Mouse (Mus musculus) fat pad, adult 2 months (tissue): Measurements from ENCODE around the gene Rp9.
A peak's percentile ranks its signal among the peaks of the same experiment; 100 is the strongest.
"Not testable (repeated sequence)": the region's sequence is repeated elsewhere in the genome, so short reads cannot be mapped to it uniquely, and the experiment has no call there.

ENCODE experiments used
- DNase-seq: peaks from one replicate; pipeline ENCODE4 v3.0.0-alpha.2; 2011; ENCODE audit warnings: low read depth, low spot score; ENCODE audit errors: extremely low read depth

The Rp9 gene

GRCm38 (mm10) chr9:22466212-22466611 lies 3.3 kb downstream of the Rp9 start:
- DNase-seq, result no peak

- peak; percentile 23 for DNase-seq
Observed at GRCm38 (mm10) chr9:22461946-22462345, 7.6 kb downstream of the Rp9 start.

DNA sequence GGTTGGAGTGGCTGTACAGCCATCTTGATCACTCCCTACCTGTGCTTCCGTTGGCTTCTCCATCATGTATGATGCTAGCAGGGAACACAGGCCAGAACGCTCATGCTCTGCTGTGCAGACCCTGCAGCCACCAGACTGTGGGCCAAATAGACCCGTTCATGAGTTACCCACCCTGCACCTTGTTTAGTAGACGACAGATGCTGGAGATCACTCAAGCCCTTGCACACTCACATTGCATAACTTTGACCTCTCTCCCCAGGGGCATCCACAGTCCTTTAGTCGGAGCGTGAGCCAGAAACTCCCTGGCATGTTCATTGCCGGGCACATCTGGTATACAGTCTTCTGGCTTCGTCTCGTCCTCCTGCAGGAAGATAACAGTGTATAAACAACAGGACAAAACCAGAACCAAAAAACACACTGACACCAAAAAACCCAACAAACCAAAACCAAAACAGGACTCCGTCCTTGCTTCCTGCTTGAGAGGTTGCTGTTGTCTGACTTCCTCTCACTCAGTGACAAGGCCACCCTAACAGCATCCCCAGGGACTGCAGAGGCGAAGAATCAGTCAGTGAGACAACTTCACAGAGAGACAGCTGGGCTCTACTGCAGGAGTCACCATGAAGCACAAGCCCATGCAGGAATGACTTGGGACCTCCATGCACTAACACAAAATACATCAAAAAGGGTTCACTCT lies 12.3 kb downstream of the Rp9 start:
- DNase-seq, result no peak

GRCm38 (mm10) chr9:22455041-22455440 lies 14.5 kb downstream of the Rp9 start:
- DNase-seq, result no peak

DNA sequence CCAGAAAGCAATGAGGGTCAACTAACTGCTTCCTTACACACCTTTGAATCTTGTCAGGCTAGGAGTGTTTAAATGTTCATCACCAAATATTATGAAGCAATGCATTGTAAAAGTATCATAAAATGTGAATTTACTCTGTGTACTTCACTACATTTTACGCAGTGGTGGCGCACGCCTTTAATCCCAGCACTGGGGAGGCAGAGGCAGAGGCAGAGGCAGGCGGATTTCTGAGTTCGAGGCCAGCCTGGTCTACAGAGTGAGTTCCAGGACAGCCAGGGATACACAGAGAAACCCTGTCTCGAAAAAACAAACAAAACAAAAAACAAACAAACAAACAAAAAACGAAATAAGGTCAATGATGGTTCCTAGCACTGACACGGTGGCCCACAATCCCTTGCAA lies 15.6 kb downstream of the Rp9 start, which contains the start of gene Gm17545:
Gene Gm17545 (plus strand): TSS at position 301 of the 400 bp plus-strand sequence.
- DNase-seq, result not testable (repeated sequence)

DNA sequence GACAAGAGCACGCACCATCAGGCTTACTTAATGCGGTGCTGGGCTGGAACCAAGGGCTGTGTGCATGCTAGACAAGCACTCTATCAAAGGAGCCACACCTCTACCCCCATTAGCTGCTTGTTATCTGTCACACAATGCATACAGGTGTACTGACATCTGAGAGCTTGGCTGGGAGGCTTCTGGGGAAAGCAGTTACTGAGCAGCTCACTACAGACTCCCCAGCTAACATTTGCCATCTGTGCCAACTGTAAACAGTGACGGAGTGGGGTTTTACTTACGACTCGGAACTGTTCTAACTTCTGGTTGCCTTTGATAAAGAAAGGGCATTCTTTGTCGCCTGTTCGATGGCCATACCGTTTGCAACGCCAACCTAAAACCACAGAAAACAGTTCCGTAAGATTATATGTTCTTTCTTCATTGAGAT lies 16.0 kb downstream of the Rp9 start:
- DNase-seq, result no peak

DNA sequence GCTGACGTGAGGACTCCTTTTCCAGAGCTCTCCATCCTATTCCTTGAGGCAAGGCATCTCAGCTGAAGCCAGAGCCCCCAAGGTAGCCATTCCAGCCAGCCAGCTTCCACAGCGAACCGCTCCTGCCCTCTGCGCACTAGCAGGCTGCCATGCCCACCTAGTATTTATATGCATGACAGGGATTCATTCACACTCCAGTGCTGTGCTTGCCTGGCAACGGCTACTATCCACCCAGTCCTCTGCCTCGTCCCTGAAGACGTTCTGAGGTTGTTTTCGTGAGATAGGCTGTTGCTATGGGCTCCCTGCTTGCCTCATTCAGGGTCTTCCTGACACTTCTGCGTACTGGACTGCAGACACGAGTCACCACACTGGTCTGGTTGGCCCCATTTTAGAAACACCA lies 16.8 kb downstream of the Rp9 start:
- DNase-seq, result no peak

DNA sequence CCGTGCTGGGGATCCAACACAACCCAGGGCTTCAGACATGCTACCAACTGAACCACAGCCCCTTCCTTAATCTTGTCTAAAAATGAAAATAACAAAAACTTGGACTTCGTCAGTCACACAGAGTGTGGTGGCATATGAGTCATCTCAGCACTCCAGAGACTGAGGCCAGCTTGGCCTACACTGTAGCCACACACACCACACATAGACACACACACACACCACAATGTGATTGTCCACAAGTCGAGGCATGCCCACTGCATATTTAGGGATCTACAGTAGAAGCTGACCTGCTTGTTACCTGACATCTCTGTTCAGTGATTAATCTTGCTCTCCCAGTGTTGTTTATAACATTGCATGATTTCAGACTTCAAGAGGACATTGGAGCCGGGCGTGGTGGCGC lies 20.3 kb downstream of the Rp9 start:
- no peak for DNase-seq

GRCm38 (mm10) chr9:22448420-22448819 lies 21.1 kb downstream of the Rp9 start:
- DNase-seq, result no peak

DNA sequence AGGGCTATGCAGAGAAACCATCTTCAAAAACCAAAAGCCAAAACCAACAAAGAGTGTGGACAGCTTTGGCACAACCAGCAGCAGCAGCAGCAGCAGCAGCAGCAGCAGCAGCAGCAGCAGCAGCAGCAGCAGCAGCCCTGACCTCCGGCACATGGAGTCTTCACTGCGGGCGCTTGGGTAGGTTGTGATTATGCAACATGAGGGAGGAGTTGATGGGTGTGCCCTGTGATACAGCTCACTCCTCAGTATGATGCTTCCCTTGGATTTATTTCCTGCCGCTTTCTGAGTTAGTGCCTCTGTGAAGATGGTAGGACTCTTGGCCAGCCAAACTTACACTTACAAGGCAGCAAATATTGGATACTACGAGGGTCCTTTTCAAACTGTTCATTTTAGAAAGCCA lies 22.3 kb downstream of the Rp9 start:
- DNase-seq, result no peak

DNA sequence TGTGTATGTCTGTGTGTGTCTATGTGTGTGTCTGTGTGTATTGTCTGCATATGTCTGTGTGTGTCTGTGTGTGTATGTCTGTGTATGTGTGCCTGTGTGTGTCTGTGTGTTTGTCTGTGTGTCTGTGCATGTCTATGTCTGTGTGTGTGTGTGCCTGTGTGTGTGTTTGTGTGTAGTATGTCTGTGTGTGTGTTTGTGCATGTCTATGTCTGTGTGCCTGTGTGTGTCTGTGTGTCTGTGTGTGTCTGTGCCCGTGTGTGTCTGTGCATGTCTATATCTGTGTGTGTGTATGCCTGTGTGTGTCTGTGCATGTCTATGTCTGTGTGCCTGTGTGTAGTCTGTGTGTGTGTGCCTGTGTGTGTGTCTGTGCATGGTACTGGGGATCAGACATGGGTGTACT lies 24.4 kb downstream of the Rp9 start:
- no peak for DNase-seq

GRCm38 (mm10) chr9:22443157-22443556 lies 26.4 kb downstream of the Rp9 start:
- peak; percentile 49 for DNase-seq

DNA sequence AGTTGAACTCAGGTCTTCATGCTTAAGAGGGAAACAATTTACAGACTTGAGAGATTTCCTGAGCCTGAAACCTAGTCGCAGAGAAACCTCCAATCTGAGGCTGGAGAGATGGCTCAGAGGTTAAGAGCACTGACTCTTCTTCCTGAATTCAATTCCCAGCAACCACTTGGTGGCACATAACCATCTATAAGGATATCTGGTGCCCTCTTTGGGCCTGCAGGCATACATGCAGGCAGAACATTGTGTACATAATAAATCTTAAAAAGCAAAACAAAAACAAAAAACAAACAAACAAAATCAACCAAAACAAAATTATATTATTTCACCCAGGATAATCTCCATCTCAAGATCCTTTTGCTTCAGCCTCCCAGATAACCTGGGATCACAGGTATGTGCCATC lies 30.7 kb downstream of the Rp9 start:
- DNase-seq, result no peak

GRCm38 (mm10) chr9:22434101-22434500 lies 35.4 kb downstream of the Rp9 start:
- DNase-seq, result no peak

GRCm38 (mm10) chr9:22433221-22433620 lies 36.3 kb downstream of the Rp9 start:
- DNase-seq, result no peak

DNA sequence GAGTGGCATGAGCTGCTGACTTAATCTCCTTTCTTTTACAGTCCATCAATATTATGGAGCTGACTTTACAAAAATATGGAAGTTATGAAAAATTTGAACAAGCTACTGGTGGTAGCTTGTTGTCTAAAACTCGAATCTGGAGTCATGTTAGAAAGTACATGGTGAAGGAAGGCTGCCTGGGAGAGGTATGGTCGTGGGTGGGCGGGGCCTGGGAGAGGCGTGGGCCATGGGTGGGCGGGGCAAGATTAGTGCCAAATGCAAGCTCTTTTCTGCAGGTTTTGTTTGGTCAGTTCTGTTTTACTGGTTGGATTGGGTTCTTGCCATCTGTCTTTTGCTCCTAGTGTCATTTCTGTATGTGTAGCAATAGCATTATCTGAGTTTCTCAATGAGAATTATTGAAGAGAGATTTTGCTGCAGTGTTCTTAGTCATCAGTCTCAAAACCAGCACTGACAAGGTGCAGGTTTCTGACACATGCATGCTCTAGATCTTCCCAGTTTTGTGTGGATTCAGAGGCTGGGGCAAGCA lies 39.2 kb downstream of the Rp9 start:
- peak; percentile 39 for DNase-seq

- DNase-seq, result no peak
Observed at GRCm38 (mm10) chr9:22429533-22430241, 39.9 kb downstream of the Rp9 start.

DNA sequence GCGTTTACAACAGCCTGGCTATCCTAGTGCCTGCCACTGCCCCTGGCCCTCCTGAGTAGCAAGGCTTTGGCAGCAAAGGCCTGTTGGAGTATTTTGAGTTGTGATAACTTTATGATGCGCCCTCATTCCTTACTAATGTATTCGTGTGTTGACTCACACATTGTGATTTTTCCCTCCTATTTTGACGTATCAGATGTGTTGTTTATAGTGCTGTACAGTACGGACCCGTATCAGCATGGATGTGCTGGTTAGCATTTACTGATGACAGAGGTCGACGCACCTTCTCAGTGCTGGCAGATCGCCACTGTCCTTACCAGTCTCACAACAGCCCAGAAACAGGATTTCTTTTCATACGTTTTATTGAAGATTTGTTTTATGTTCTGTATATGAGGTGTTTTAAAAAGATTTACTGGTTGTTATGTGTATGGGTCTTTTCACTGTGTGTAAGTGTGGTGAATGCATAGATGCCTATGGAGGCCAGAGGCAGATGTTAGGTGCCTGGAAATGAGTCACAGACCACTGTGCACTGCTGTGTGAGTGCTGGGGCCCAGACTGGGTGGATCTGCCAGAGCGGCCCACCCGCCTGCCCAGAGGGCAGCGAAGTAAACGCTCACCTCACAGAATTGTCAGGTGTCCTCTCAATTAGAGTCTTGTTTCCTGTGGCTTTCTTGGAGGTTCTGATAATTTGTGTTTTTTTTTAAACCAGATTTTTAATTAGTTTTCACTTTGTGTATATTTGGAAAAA lies 40.7 kb downstream of the Rp9 start:
- DNase-seq, result no peak

DNA sequence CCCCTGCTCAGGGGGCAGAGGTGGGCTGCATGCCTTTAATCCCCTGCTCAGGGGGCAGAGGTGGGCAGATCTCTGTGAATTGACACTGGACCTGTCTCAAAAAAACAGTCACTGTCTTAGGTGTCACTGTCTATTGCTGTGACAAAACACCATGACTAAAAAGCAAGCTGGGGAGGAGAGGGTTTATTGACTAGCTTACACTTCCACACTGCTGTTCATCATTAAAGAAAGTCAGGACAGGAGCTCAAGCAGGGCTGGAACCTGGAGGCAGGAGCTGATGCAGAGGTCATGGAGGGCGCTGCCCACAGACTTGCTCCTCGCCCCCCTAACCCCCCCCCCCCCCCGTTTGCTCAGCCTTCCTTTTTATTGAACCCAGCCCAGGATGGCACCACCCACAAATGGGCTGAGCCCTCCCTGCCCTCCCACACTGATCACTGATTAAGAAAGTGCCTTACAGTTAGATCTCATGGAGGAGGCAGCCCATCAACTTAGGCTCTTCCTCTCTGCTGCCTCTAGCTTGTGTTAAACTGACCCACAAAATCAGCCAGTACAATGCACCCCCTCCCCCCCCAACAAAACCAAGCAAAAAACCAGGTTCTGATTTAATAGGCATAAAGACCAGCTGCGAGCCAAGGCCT lies 41.4 kb downstream of the Rp9 start:
- DNase-seq, result no peak

- no peak for DNase-seq
Observed at GRCm38 (mm10) chr9:22424719-22425118, 44.8 kb downstream of the Rp9 start.

GRCm38 (mm10) chr9:22424196-22424595 lies 45.3 kb downstream of the Rp9 start:
- no peak for DNase-seq
